Mouse (Mus musculus) hindbrain, postnatal 0 days (tissue): ENCODE measurements at regions not wholly inside any gene's neighbourhood (a gene's known extent, or its start where the extent isn't known, plus 50 kb on each side); places are given as distances from the start of the nearest gene placed in this dataset.

ENCODE experiments used
- ATAC-seq: fragments of 200-750 bp; cut with Nextera tagmentation; 2 replicates; pipeline ENCODE4 v1.8.0; 2017; ENCODE audit warnings: mild to moderate bottlenecking, moderate TSS enrichment, moderate library complexity
- DNase-seq: peaks from one replicate; pipeline ENCODE4 v3.0.0-alpha.2; 2015; ENCODE audit warnings: low spot score
- H3K27ac ChIP-seq: fragments of 300-500 bp; sonication (generic); 2 replicates; pipeline ENCODE4 v1.5.1; 2014; ENCODE audit warnings: mild to moderate bottlenecking
- H3K27me3 ChIP-seq: fragments of 300-500 bp; sonication (generic); 2 replicates; pipeline ENCODE4 v1.6.1; 2014; ENCODE audit warnings: low read length, mixed read lengths; ENCODE audit not compliant: insufficient read depth
- H3K36me3 ChIP-seq: fragments of 300-500 bp; sonication (generic); 2 replicates; pipeline ENCODE4 v1.6.1; 2014; ENCODE audit warnings: low read length, mixed read lengths; ENCODE audit not compliant: insufficient read depth
- H3K4me1 ChIP-seq: fragments of 300-500 bp; sonication (generic); 2 replicates; pipeline ENCODE4 v1.6.1; 2014; ENCODE audit warnings: antibody characterized with exemption, low read length, mixed read lengths; ENCODE audit not compliant: insufficient read depth
- H3K4me2 ChIP-seq: fragments of 300-500 bp; sonication (generic); 2 replicates; pipeline ENCODE4 v1.6.1; 2014; ENCODE audit warnings: low read depth, mild to moderate bottlenecking, low read length, moderate library complexity, mixed read lengths
- H3K4me3 ChIP-seq: fragments of 300-500 bp; sonication (generic); 2 replicates; pipeline ENCODE4 v1.5.1; 2014; ENCODE audit warnings: low read length
- H3K9ac ChIP-seq: fragments of 300-500 bp; sonication (generic); replicated peaks from 2 replicates; pipeline ENCODE4 v1.6.1; 2014; ENCODE audit warnings: mild to moderate bottlenecking, low read length, moderate library complexity, mixed read lengths
- H3K9me3 ChIP-seq: fragments of 300-500 bp; sonication (generic); 2 replicates; pipeline ENCODE4 v1.6.1; 2016; ENCODE audit warnings: low read length, mixed read lengths
- CTCF ChIP-seq: IDR thresholded peaks from 2 replicates; pipeline ENCODE4 v1.5.1; 2016; ENCODE audit warnings: antibody characterized with exemption, control low read depth, low read depth
- whole genome bisulfite sequencing: fragments of 180-500 bp; shearing (Covaris S2); extraction: QIAGEN DNeasy Blood & Tissue Kit; methylation state at CpG from one replicate; pipeline ENCODE4 v1.1.7; 2014; 5-methylcytosine and 5-hydroxymethylcytosine counted together

- Histone ChIP-seq H3K4me1 (no peaks in the 10 kb centered on the region), H3K4me2 (no peak overlapping the region), H3K9ac (no peak overlapping the region), H3K36me3 (no peaks in the 10 kb centered on the region), H3K27me3 (no peaks in the 10 kb centered on the region), H3K9me3 (no peaks in the 10 kb centered on the region), H3K4me3 (no peak overlapping the region), H3K27ac (no peak overlapping the region)
- 77% methylated on average over 3 of the region's 3 CpGs for WGBS
- TF ChIP-seq CTCF, result no peak
- ATAC-seq (no peak), DNase-seq (no peak)
Observed at GRCm38 (mm10) chr3:149367888-149368287, 377.5 kb upstream of the Adgrl2 start.

- Histone ChIP-seq H3K4me1 (no peaks in the 10 kb centered on the region), H3K4me2 (no peak overlapping the region), H3K4me3 (no peak overlapping the region), H3K27ac (no peak overlapping the region), H3K9me3 (no peaks in the 10 kb centered on the region), H3K36me3 (no peaks in the 10 kb centered on the region), H3K9ac (no peak overlapping the region), H3K27me3 (no peaks in the 10 kb centered on the region)
- ATAC-seq (no peak), DNase-seq (no peak)
- 74% methylated on average over 2 of the region's 2 CpGs for WGBS
- TF ChIP-seq CTCF, result no peak
Observed at GRCm38 (mm10) chr3:149360164-149360563, 369.8 kb upstream of the Adgrl2 start.

- no peak for DNase-seq
- 17% methylated on average over 6 of the region's 6 CpGs for WGBS
- no peaks in the 10 kb centered on the region for H3K9me3 ChIP-seq
- H3K36me3 ChIP-seq, result no peaks in the 10 kb centered on the region
- peak overlapping the region; percentile 49 for H3K4me2 ChIP-seq
- H3K4me1 ChIP-seq, result no peaks in the 10 kb centered on the region
- no peak for TF ChIP-seq CTCF
- H3K9ac ChIP-seq, result no peak overlapping the region
- H3K27me3 ChIP-seq, result no peaks in the 10 kb centered on the region
- 0 out of 2 replicates have a peak overlapping the region, but pooled peaks have one; percentile 2 for H3K27ac ChIP-seq
- peak; percentile 58; the same call in 1 of the 2 replicates for ATAC-seq
- H3K4me3 ChIP-seq, result peak overlapping the region; percentile 4; the same call in 1 of the 2 replicates
Observed at GRCm38 (mm10) chr3:149358570-149359193, 368.3 kb upstream of the Adgrl2 start.

GRCm38 (mm10) chr3:149357903-149358569, 367.7 kb upstream of the Adgrl2 start:
- H3K9ac ChIP-seq, result no peak overlapping the region
- H3K27me3 ChIP-seq, result no peaks in the 10 kb centered on the region
- ATAC-seq, result peak; percentile 70; the same call in 1 of the 2 replicates
- no peaks in the 10 kb centered on the region for H3K36me3 ChIP-seq
- H3K27ac ChIP-seq, result 0 out of 2 replicates have a peak overlapping the region, but pooled peaks have one; percentile 2
- no peak for TF ChIP-seq CTCF
- peak overlapping the region; percentile 4; the same call in 1 of the 2 replicates for H3K4me3 ChIP-seq
- H3K4me2 ChIP-seq, result peak overlapping the region; percentile 49
- no peaks in the 10 kb centered on the region for H3K4me1 ChIP-seq
- whole genome bisulfite sequencing, result 26% methylated on average over 14 of the region's 14 CpGs
- no peaks in the 10 kb centered on the region for H3K9me3 ChIP-seq
- peak; percentile 39 for DNase-seq

GRCm38 (mm10) chr3:149357121-149357520, 366.8 kb upstream of the Adgrl2 start:
- 60% methylated on average over 2 of the region's 2 CpGs for WGBS
- no peak for TF ChIP-seq CTCF
- no peaks in the 10 kb centered on the region for H3K36me3 ChIP-seq
- H3K9me3 ChIP-seq, result no peaks in the 10 kb centered on the region
- DNase-seq, result no peak
- no peak overlapping the region for H3K27ac ChIP-seq
- no peak overlapping the region for H3K4me2 ChIP-seq
- H3K4me3 ChIP-seq, result no peak overlapping the region
- H3K4me1 ChIP-seq, result no peaks in the 10 kb centered on the region
- ATAC-seq, result no peak
- no peak overlapping the region for H3K9ac ChIP-seq
- no peaks in the 10 kb centered on the region for H3K27me3 ChIP-seq

- DNase-seq, result no peak
Observed at GRCm38 (mm10) chr3:149355362-149355761, 365.0 kb upstream of the Adgrl2 start.

GRCm38 (mm10) chr3:149353958-149354357, 363.6 kb upstream of the Adgrl2 start:
- Histone ChIP-seq H3K36me3 (no peaks in the 10 kb centered on the region), H3K4me3 (no peak overlapping the region), H3K4me2 (no peak overlapping the region), H3K4me1 (no peaks in the 10 kb centered on the region), H3K9ac (no peak overlapping the region), H3K9me3 (no peaks in the 10 kb centered on the region), H3K27me3 (no peaks in the 10 kb centered on the region), H3K27ac (no peak overlapping the region)
- ATAC-seq (no peak), DNase-seq (no peak)
- 85% methylated on average over 5 of the region's 5 CpGs for WGBS
- TF ChIP-seq CTCF, result no peak

More at GRCm38 (mm10) chr3:149355362-149355761, 365.0 kb upstream of the Adgrl2 start:
- Histone ChIP-seq H3K27me3 (no peaks in the 10 kb centered on the region), H3K27ac (no peak overlapping the region), H3K36me3 (no peaks in the 10 kb centered on the region), H3K9me3 (no peaks in the 10 kb centered on the region), H3K4me3 (no peak overlapping the region), H3K4me1 (no peaks in the 10 kb centered on the region), H3K4me2 (no peak overlapping the region), H3K9ac (no peak overlapping the region)
- TF ChIP-seq CTCF, result no peak
- no peak for ATAC-seq
- 94% methylated on average over 11 of the region's 11 CpGs for WGBS
